Mouse (Mus musculus): ENCODE measurements around the gene Dcaf12. TPM values are rescaled to one million over a fixed set of nuclear protein-coding genes. Genes with fewer than 3 reads are reported as not detected.

Gene Dcaf12
- polyA plus RNA-seq, 1 experiment from 2014 or later = 88.9 TPM

DNA sequence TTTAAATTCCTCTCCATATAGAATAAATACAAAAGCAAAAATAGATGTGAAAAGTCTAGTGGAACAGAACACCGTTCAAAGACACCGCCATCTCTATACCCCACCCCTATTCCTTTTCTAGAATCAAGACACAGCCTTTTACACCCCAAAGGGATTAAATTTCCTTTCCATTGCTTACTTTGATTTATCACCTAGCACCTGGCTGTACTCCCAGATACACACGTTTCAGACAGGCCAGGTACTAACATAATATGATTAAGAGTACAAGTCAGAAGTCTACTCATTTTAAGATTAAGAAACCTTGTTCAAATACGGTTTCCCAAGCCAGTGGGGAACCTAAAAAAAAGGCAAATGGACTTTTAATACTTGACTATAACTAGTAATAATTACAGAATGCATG is 48.3 kb downstream of the Dcaf12 start:
- H3K4me3 ChIP-seq (replicated peaks; ENCODE audit: low read length) = no peak overlapping the region
- H3K36me3 ChIP-seq (ENCODE audit: control insufficient read depth, insufficient read depth) = no peaks in the 10 kb centered on the region
- WGBS = 84% methylated on average over 4 of the region's 4 CpGs
- no peak overlapping the region for H3K4me2 ChIP-seq (ENCODE audit: low read length)
- H3K4me1 ChIP-seq (replicated peaks; ENCODE audit: control insufficient read depth, insufficient read depth, low read length) = no peaks in the 10 kb centered on the region
- no peak overlapping the region for H3K27ac ChIP-seq (ENCODE audit: low read length)
- ATAC-seq = no peak
- no peaks in the 10 kb centered on the region for H3K9me3 ChIP-seq (ENCODE audit: control insufficient read depth, low read length)
- H3K27me3 ChIP-seq (replicated peaks; ENCODE audit: control insufficient read depth, insufficient read depth, low read length) = no peaks in the 10 kb centered on the region
- no peak overlapping the region for H3K9ac ChIP-seq (replicated peaks; ENCODE audit: low read depth, low read length)

- ATAC-seq = no peak
- Histone ChIP-seq H3K9ac (replicated peaks; ENCODE audit: low read depth, low read length) (no peak overlapping the region), H3K27ac (ENCODE audit: low read length) (no peak overlapping the region), H3K4me3 (replicated peaks; ENCODE audit: low read length) (no peak overlapping the region), H3K4me1 (replicated peaks; ENCODE audit: control insufficient read depth, insufficient read depth, low read length) (peaks cover 5% of the 10 kb centered on the region; the same call in 1 of the 2 replicates), H3K4me2 (ENCODE audit: low read length) (no peak overlapping the region), H3K36me3 (ENCODE audit: control insufficient read depth, insufficient read depth) (no peaks in the 10 kb centered on the region), H3K27me3 (replicated peaks; ENCODE audit: control insufficient read depth, insufficient read depth, low read length) (no peaks in the 10 kb centered on the region), H3K9me3 (ENCODE audit: control insufficient read depth, low read length) (no peaks in the 10 kb centered on the region)
Measured at GRCm38 (mm10) chr4:41260691-41261090, 54.0 kb downstream of the Dcaf12 start.

GRCm38 (mm10) chr4:41259019-41259418 is 55.7 kb downstream of the Dcaf12 start:
- Histone ChIP-seq H3K27me3 (replicated peaks; ENCODE audit: control insufficient read depth, insufficient read depth, low read length) (no peaks in the 10 kb centered on the region), H3K9me3 (ENCODE audit: control insufficient read depth, low read length) (no peaks in the 10 kb centered on the region), H3K4me1 (replicated peaks; ENCODE audit: control insufficient read depth, insufficient read depth, low read length) (peaks cover 6% of the 10 kb centered on the region; the same call in 1 of the 2 replicates), H3K9ac (replicated peaks; ENCODE audit: low read depth, low read length) (no peak overlapping the region), H3K4me3 (replicated peaks; ENCODE audit: low read length) (no peak overlapping the region), H3K36me3 (ENCODE audit: control insufficient read depth, insufficient read depth) (no peaks in the 10 kb centered on the region), H3K27ac (ENCODE audit: low read length) (no peak overlapping the region), H3K4me2 (ENCODE audit: low read length) (no peak overlapping the region)
- no peak for ATAC-seq
- 91% methylated on average over 4 of the region's 4 CpGs for WGBS

DNA sequence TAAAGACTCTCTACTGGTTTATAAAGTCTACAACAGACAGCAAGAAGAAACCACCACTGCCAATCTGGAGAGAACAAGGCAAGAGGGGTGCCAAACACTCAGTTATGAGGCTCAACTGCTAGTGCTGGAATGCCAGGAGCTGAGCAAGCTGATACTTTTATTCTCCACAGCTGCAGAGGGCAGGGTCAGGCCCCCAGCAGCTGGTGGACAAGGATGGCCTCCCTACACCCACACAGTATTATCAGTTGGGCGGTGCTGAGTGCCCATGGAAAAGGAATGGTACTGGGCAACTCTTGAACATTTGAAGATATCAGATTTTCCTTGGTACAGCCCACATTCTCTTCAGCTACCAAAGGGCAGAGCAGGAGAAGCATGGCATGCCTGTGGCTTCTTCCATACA is 56.9 kb downstream of the Dcaf12 start:
- no peaks in the 10 kb centered on the region for H3K9me3 ChIP-seq (ENCODE audit: control insufficient read depth, low read length)
- H3K4me1 ChIP-seq (replicated peaks; ENCODE audit: control insufficient read depth, insufficient read depth, low read length) = peaks cover 6% of the 10 kb centered on the region; the same call in 1 of the 2 replicates
- H3K27ac ChIP-seq (ENCODE audit: low read length) = no peak overlapping the region
- no peaks in the 10 kb centered on the region for H3K27me3 ChIP-seq (replicated peaks; ENCODE audit: control insufficient read depth, insufficient read depth, low read length)
- no peak overlapping the region for H3K4me2 ChIP-seq (ENCODE audit: low read length)
- H3K9ac ChIP-seq (replicated peaks; ENCODE audit: low read depth, low read length) = no peak overlapping the region
- H3K4me3 ChIP-seq (replicated peaks; ENCODE audit: low read length) = no peak overlapping the region
- no peaks in the 10 kb centered on the region for H3K36me3 ChIP-seq (ENCODE audit: control insufficient read depth, insufficient read depth)
- 96% methylated on average over 1 of the region's 1 CpGs for WGBS
- ATAC-seq = no peak

DNA sequence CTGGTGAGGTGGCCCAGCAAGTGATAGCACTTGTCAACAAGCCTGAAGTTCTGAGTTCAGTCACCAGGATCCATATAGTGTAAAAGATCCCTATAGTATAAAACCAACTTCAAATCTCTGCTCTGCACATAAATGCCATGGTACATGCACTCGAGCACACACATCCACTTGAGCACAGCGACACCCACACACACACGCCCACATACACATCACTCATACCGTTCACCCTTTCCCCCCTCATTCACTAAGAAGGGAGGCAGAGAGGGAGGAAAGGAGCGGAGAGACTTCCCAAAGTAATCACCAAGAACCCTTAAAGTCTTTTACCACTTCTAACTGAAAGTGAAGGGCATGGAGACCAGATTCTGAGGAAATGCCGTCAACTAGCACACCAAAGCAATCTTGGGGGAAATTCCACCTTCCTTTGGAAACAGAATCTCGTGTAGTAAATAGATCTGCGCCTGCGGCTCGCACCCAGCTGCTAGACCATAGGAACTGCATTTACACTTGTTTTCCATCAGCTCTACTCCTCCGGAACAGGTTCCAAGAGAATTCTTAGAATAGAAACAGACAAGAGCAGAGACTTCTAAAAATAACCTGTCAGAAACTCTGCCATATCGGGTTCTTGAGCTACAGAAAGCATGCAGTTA is 59.0 kb downstream of the Dcaf12 start:
- Histone ChIP-seq H3K27ac (ENCODE audit: low read length) (no peak overlapping the region), H3K9ac (replicated peaks; ENCODE audit: low read depth, low read length) (no peak overlapping the region), H3K4me1 (replicated peaks; ENCODE audit: control insufficient read depth, insufficient read depth, low read length) (peaks cover 6% of the 10 kb centered on the region; the same call in 1 of the 2 replicates), H3K27me3 (replicated peaks; ENCODE audit: control insufficient read depth, insufficient read depth, low read length) (no peaks in the 10 kb centered on the region), H3K36me3 (ENCODE audit: control insufficient read depth, insufficient read depth) (no peaks in the 10 kb centered on the region), H3K9me3 (ENCODE audit: control insufficient read depth, low read length) (no peaks in the 10 kb centered on the region), H3K4me3 (replicated peaks; ENCODE audit: low read length) (no peak overlapping the region), H3K4me2 (ENCODE audit: low read length) (no peak overlapping the region)
- WGBS = 83% methylated on average over 12 of the region's 12 CpGs
- no peak for ATAC-seq

GRCm38 (mm10) chr4:41253756-41254155 is 60.9 kb downstream of the Dcaf12 start:
- H3K9ac ChIP-seq (replicated peaks; ENCODE audit: low read depth, low read length) = no peak overlapping the region
- H3K4me3 ChIP-seq (replicated peaks; ENCODE audit: low read length) = no peak overlapping the region
- H3K4me1 ChIP-seq (replicated peaks; ENCODE audit: control insufficient read depth, insufficient read depth, low read length) = peaks cover 6% of the 10 kb centered on the region; the same call in 1 of the 2 replicates
- no peaks in the 10 kb centered on the region for H3K27me3 ChIP-seq (replicated peaks; ENCODE audit: control insufficient read depth, insufficient read depth, low read length)
- H3K9me3 ChIP-seq (ENCODE audit: control insufficient read depth, low read length) = no peaks in the 10 kb centered on the region
- 93% methylated on average over 2 of the region's 2 CpGs for WGBS
- peaks cover 2% of the 10 kb centered on the region; the same call in 1 of the 2 replicates for H3K36me3 ChIP-seq (ENCODE audit: control insufficient read depth, insufficient read depth)
- no peak overlapping the region for H3K4me2 ChIP-seq (ENCODE audit: low read length)
- H3K27ac ChIP-seq (ENCODE audit: low read length) = no peak overlapping the region
- no peak for ATAC-seq

GRCm38 (mm10) chr4:41245408-41245807 is 69.3 kb downstream of the Dcaf12 start:
- Histone ChIP-seq H3K4me1 (replicated peaks; ENCODE audit: control insufficient read depth, insufficient read depth, low read length) (no peaks in the 10 kb centered on the region), H3K4me2 (ENCODE audit: low read length) (no peak overlapping the region), H3K9ac (replicated peaks; ENCODE audit: low read depth, low read length) (no peak overlapping the region), H3K9me3 (ENCODE audit: control insufficient read depth, low read length) (no peaks in the 10 kb centered on the region), H3K4me3 (replicated peaks; ENCODE audit: low read length) (no peak overlapping the region), H3K36me3 (ENCODE audit: control insufficient read depth, insufficient read depth) (peaks cover 7% of the 10 kb centered on the region; the same call in 1 of the 2 replicates), H3K27ac (ENCODE audit: low read length) (no peak overlapping the region), H3K27me3 (replicated peaks; ENCODE audit: control insufficient read depth, insufficient read depth, low read length) (no peaks in the 10 kb centered on the region)
- 88% methylated on average over 2 of the region's 2 CpGs for WGBS
- no peak for ATAC-seq

Other genes with a start within 250 kb of the Dcaf12 start
- gene Aqp3, start 216.7 kb downstream of the Dcaf12 start, polyA plus RNA-seq (2015; fragmentation: Nextera tagmentation; extraction: Ambion mirVana) = 0.11 and 0.45 TPM in 2 replicates
- gene Nol6, start 190.4 kb downstream of the Dcaf12 start, polyA plus RNA-seq (2015; fragmentation: Nextera tagmentation; extraction: Ambion mirVana) = 41.7 and 45.6 TPM in 2 replicates
- gene Ube2r2, start 179.1 kb downstream of the Dcaf12 start, polyA plus RNA-seq (2015; fragmentation: Nextera tagmentation; extraction: Ambion mirVana) = 51.4 and 56.2 TPM in 2 replicates
- 62.5 and 63.5 TPM in 2 replicates for gene Ubap2, start 39.7 kb downstream of the Dcaf12 start, polyA plus RNA-seq (2015; fragmentation: Nextera tagmentation; extraction: Ambion mirVana)
- 73.6 and 82.4 TPM in 2 replicates for gene Ubap1, start 34.1 kb upstream of the Dcaf12 start, polyA plus RNA-seq (2015; fragmentation: Nextera tagmentation; extraction: Ambion mirVana)
- 3.7 and 4.9 TPM in 2 replicates for gene Kif24, start 150.0 kb upstream of the Dcaf12 start, polyA plus RNA-seq (2015; fragmentation: Nextera tagmentation; extraction: Ambion mirVana)
- 68.2 and 71.7 TPM in 2 replicates for gene Nudt2, start 150.3 kb upstream of the Dcaf12 start, polyA plus RNA-seq (2015; fragmentation: Nextera tagmentation; extraction: Ambion mirVana)
- gene AI464131, start 188.2 kb upstream of the Dcaf12 start, polyA plus RNA-seq (2015; fragmentation: Nextera tagmentation; extraction: Ambion mirVana) = 2.8 and 3.4 TPM in 2 replicates
- gene 1110017D15Rik, start 202.4 kb upstream of the Dcaf12 start, polyA plus RNA-seq (2015; fragmentation: Nextera tagmentation; extraction: Ambion mirVana) = 8.8 and 11.1 TPM in 2 replicates